Mouse (Mus musculus) urinary bladder, postnatal 10 days (tissue): ENCODE measurements at regions not wholly inside any gene's neighbourhood (a gene's known extent, or its start where the extent isn't known, plus 50 kb on each side); places are given as distances from the start of the nearest gene placed in this dataset.

ENCODE experiments used
- DNase-seq: peaks from one replicate; pipeline ENCODE4 v3.0.0; 2022; ENCODE audit warnings: low spot score

- DNase-seq = no peak
These were observed 55.0 kb upstream of the Ttc34 start for GRCm38 (mm10) chr4:154782291-154782690.

GRCm38 (mm10) chr4:154785282-154785987, 51.8 kb upstream of the Ttc34 start:
- DNase-seq = no peak

- no peak for DNase-seq
These were observed 50.1 kb upstream of the Ttc34 start for GRCm38 (mm10) chr4:154787190-154787589.
